Mouse (Mus musculus) liver, embryonic 15.5 days (tissue): ENCODE data around the gene Syngr1. TPM values are rescaled to one million over a fixed set of nuclear protein-coding genes. Genes with fewer than 3 reads are reported as not detected.

Source experiments
- ATAC-seq: fragments of 200-750 bp; cut with Nextera tagmentation; 2 replicates; pipeline ENCODE4 v1.8.0; 2017; ENCODE audit warnings: moderate number of reproducible peaks, mild to moderate bottlenecking, moderate library complexity; ENCODE audit not compliant: insufficient read depth
- H3K27ac ChIP-seq: fragments of 300-500 bp; sonication (generic); replicated peaks from 2 replicates; pipeline ENCODE4 v1.5.1; 2015; ENCODE audit warnings: mild to moderate bottlenecking, inconsistent platforms
- H3K27me3 ChIP-seq: fragments of 300-500 bp; sonication (generic); 2 replicates; pipeline ENCODE4 v1.6.1; 2015; ENCODE audit warnings: mild to moderate bottlenecking, inconsistent platforms
- H3K36me3 ChIP-seq: fragments of 300-500 bp; sonication (generic); replicated peaks from 2 replicates; pipeline ENCODE4 v1.6.1; 2015; ENCODE audit warnings: moderate library complexity, mild to moderate bottlenecking, inconsistent platforms
- H3K4me1 ChIP-seq: fragments of 300-500 bp; sonication (generic); replicated peaks from 2 replicates; pipeline ENCODE4 v1.6.1; 2015; ENCODE audit warnings: inconsistent platforms
- H3K4me2 ChIP-seq: fragments of 300-500 bp; sonication (generic); 2 replicates; pipeline ENCODE4 v1.6.1; 2015; ENCODE audit warnings: moderate library complexity, mild to moderate bottlenecking, inconsistent platforms
- H3K4me3 ChIP-seq: fragments of 300-500 bp; sonication (generic); replicated peaks from 2 replicates; pipeline ENCODE4 v1.5.1; 2015; ENCODE audit warnings: mild to moderate bottlenecking, inconsistent platforms
- H3K9ac ChIP-seq: fragments of 300-500 bp; sonication (generic); 2 replicates; pipeline ENCODE4 v1.6.1; 2015; ENCODE audit warnings: moderate library complexity, mild to moderate bottlenecking, inconsistent platforms
- H3K9me3 ChIP-seq: fragments of 300-500 bp; sonication (generic); replicated peaks from 2 replicates; pipeline ENCODE4 v1.6.1; 2016; ENCODE audit warnings: inconsistent platforms
- WGBS: fragments of 180-500 bp; shearing (Covaris S2); methylation state at CpG from one replicate; pipeline ENCODE4 v1.1.7; 2015; ENCODE audit warnings: mixed read lengths; ENCODE audit not compliant: insufficient replicate concordance; 5-methylcytosine and 5-hydroxymethylcytosine counted together
- polyA plus RNA-seq: library from polyadenylated mRNA; unstranded; fragments of >200 nt; fragmentation: Nextera tagmentation; extraction: Ambion mirVana; gene quantifications from 2 replicates; pipeline ENCODE4 v1.2.1, GENCODE M21; 2015

Syngr1 gene
- polyA plus RNA-seq, 1 experiment from 2014 or later = 12.7 TPM

DNA sequence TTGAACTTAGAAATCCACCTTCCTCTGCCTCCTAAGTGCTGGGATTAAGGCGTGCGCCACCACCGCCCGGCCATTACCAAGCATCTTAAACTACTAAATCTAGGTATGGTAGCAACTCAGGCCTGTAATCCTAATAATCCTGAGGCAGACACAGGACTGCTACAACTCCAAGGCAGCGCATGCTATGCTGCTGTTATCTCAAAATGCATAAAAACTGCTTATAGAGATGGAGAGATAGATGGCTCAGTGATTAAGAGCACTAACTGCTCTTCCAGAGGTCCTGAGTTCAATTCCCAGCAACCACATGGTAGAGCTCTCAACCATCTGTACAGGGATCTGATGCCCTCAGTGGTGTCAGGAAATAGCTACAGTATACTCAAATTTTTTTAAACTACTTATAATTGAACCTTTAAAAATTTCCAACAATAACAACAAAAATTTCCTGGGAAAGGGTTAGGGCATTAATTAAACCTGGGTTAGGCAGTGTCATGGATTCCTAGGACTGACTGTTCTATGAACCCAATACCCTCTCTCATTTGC, 11.9 kb upstream of the Syngr1 start:
- Histone ChIP-seq H3K9ac (no peak overlapping the region), H3K27ac (peak overlapping the region; percentile 96; the same call in 1 of the 2 replicates), H3K36me3 (peaks cover 62% of the 10 kb centered on the region), H3K4me2 (peak overlapping the region; percentile 87), H3K4me1 (peaks cover 76% of the 10 kb centered on the region), H3K4me3 (peak overlapping the region; percentile 83; the same call in 1 of the 2 replicates), H3K9me3 (no peaks in the 10 kb centered on the region), H3K27me3 (no peaks in the 10 kb centered on the region)
- ATAC-seq = no peak
- WGBS = 79% methylated on average over 5 of the region's 5 CpGs

DNA sequence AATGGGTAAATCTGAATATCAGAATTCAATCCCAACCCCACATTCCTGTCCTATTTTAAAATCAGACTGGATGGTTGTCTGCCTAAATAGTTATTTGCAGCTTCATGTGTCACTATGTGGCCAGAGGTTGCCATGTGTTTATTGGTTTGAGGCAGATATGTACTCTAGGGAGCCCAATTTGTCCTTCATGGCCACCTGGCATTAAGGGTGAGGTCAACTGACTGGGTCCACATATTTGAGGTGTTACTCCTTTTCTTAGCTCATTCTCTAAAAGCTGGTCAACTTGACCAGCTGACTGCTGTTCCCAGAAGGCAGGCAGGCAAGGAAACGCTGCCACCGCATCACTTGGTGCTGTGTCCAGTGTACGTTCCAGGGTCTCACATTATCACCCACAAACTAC, 11.2 kb upstream of the Syngr1 start:
- H3K4me1 ChIP-seq = peaks cover 73% of the 10 kb centered on the region
- WGBS = 59% methylated on average over 3 of the region's 3 CpGs
- H3K27ac ChIP-seq = 0 out of 2 replicates have a peak overlapping the region, but pooled peaks have one; percentile 96
- H3K4me3 ChIP-seq = peak overlapping the region; percentile 83
- ATAC-seq = no peak
- peaks cover 62% of the 10 kb centered on the region for H3K36me3 ChIP-seq
- no peaks in the 10 kb centered on the region for H3K27me3 ChIP-seq
- no peak overlapping the region for H3K9ac ChIP-seq
- no peaks in the 10 kb centered on the region for H3K9me3 ChIP-seq
- H3K4me2 ChIP-seq = peak overlapping the region; percentile 87

DNA sequence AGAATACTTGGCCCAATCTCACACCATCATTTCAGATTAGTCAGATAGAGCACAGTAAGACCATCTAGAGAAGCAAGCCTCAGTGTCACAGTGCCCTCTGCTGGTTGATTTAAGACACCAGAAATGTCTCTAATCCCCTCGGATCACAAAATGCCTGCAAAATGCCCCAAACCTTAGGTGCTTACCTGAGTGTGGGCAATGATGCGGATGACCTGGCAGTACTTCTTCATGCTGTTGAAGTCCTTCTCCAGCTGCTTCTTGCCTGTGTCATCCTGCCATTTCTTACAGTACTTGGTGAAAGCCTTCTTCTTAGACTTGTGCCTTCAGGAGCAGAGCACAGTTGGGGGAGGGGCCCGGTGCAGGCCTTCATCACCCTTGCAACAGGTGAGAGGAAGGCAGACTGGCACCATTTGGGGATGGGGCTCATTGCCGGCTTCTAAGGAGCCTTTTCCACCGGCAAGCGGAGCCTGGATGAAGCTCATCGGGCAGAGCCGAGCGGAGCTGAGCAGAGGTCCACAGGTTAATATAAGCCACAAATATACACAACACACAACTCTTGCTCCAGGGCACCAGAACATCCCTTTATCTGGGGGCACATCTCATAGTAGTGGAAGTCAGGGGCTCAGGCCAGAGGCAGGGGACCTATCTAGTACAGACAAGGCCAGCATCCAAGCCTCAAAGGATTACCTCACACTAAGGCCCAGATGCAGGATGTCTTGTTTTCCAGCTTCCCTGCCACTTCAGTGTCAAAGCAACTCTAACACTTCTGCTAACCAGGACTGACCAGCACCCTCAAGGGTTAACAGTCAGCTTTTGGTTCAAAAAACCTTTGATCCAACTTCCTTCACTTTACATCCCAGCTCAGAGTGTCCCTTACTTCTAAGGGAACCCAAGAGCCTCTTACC, 10.2 kb upstream of the Syngr1 start:
- Histone ChIP-seq H3K27me3 (no peaks in the 10 kb centered on the region), H3K9ac (peak overlapping the region; percentile 85), H3K4me1 (peaks cover 66% of the 10 kb centered on the region), H3K27ac (peak overlapping the region; percentile 96), H3K9me3 (no peaks in the 10 kb centered on the region), H3K4me2 (peak overlapping the region; percentile 87), H3K4me3 (peak overlapping the region; percentile 83), H3K36me3 (peaks cover 62% of the 10 kb centered on the region)
- WGBS = 31% methylated on average over 9 of the region's 9 CpGs
- ATAC-seq = no peak

DNA sequence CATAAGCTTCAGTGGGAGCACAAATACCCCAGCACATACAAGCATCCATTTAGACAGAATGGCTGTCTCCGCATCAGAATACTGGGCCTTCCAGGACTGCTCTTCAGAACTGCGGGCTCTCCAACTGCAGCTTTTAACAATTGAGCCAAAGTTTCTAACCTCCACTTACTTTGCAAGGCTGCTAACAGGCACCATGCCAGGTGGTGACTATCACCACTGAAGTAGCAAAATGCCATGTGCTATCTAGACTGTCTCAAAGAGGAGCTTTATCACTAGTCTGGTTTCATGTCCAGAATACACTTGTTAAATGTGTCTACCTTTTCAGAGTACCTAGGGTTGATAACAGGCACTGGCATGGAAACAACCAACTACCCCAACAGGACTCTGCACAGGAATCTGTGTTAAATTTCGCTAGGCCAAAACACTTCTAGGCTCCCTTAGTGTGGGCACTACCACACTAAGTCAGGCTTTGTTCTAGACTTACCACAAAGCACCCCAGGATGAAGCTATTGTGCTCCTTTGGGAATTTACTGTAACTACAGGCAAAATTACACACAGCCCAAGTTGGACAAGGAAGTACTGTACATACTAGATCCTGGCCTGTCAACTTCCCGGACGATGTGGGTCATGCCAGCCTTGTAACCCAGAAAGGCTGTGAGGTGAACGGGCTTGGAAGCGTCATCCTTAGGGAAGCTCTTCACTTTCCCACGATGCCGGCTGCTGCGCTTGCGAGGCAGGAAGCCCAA, 9.2 kb upstream of the Syngr1 start:
- Histone ChIP-seq H3K4me3 (peak overlapping the region; percentile 83), H3K27ac (peak overlapping the region; percentile 96), H3K9ac (peak overlapping the region; percentile 85), H3K4me1 (peaks cover 63% of the 10 kb centered on the region), H3K9me3 (no peaks in the 10 kb centered on the region), H3K27me3 (no peaks in the 10 kb centered on the region), H3K4me2 (peak overlapping the region; percentile 87), H3K36me3 (peaks cover 53% of the 10 kb centered on the region)
- WGBS = under 1% methylated on average over 11 of the region's 11 CpGs
- ATAC-seq = no peak

DNA sequence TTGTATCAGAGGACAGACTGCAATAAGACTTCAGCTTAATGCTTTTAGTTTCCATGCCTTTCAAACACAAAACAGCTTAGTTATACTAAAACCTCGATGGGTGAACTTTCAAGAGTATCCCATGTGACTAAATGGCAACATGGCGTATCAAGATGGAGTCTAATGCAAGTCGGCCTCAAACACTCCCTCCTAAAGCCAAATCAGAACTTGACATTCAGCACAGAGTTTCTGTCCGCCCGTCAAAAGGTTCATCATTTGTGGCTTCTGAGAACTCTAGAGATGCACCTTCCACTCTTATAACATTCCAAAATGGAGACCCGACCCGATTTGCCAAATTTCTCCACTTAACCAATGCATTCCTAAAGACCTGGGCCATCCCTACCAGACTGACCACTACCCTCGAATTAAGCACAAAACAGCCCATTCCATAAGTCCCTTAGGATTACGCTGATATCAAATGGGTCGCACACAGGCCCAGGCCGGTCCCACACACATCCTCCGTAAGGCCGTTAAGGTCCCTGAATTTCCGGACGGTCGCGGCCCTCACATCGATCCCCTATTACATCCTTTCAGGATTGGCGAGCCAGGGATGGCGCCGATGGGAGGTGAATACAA, 8.4 kb upstream of the Syngr1 start:
- H3K36me3 ChIP-seq = peaks cover 45% of the 10 kb centered on the region
- peak overlapping the region; percentile 83 for H3K4me3 ChIP-seq
- WGBS = 0% methylated on average over 21 of the region's 21 CpGs
- no peaks in the 10 kb centered on the region for H3K27me3 ChIP-seq
- peak overlapping the region; percentile 87 for H3K4me2 ChIP-seq
- no peaks in the 10 kb centered on the region for H3K9me3 ChIP-seq
- ATAC-seq = no peak
- peak overlapping the region; percentile 85 for H3K9ac ChIP-seq
- peaks cover 69% of the 10 kb centered on the region for H3K4me1 ChIP-seq
- H3K27ac ChIP-seq = peak overlapping the region; percentile 96

DNA sequence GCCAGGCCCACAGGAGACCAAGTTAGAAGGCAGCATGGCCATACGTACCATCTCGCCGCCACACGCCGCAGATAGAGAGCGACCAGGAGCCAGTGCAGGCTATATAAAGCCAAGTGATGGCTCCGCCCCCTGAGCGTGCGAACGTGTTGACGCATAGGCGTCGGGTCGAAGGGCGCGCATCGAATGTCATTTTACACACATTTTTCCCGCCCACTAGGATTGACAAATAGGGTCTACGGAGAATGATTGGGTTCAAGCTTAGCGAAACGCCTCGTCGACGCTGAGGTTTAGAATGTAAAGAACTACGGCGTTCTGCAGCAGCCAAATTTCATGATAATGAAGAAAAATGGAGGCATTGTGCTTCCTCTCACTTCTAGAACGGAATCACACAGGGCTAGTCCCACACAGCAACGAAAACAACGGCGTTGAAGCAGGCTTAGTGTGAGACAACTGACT, 7.8 kb upstream of the Syngr1 start:
- 0% methylated on average over 30 of the region's 30 CpGs for WGBS
- Histone ChIP-seq H3K9ac (peak overlapping the region; percentile 85), H3K4me1 (peaks cover 70% of the 10 kb centered on the region)

DNA sequence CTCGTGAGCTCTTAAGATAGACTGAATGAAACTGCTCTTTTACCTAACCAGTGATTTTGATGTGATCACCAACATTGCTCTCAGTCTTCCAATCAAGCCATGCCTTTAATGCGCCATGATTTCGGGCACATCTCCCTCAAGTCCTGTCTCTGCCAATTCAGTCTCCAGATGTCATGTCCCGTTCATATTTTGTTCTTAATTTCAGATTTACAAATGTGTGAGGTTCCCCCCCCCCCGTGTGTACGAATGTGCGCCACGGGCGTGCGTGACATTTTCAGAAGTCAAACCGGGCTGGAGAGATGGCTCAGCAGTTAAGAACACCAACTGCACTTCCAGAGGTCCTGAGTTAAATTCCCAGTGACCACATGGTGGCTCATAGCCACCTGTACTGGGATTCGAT, 7.4 kb upstream of the Syngr1 start:
- 2% methylated on average over 12 of the region's 12 CpGs for WGBS
- peak overlapping the region; percentile 87 for H3K4me2 ChIP-seq
- no peaks in the 10 kb centered on the region for H3K27me3 ChIP-seq
- peak overlapping the region; percentile 96 for H3K27ac ChIP-seq
- ATAC-seq = no peak
- H3K9ac ChIP-seq = peak overlapping the region; percentile 44
- H3K4me3 ChIP-seq = peak overlapping the region; percentile 83
- H3K4me1 ChIP-seq = peaks cover 70% of the 10 kb centered on the region
- no peaks in the 10 kb centered on the region for H3K9me3 ChIP-seq
- H3K36me3 ChIP-seq = peaks cover 35% of the 10 kb centered on the region

More for the DNA sequence above, 7.8 kb upstream of the Syngr1 start:
- H3K27ac ChIP-seq = peak overlapping the region; percentile 96
- peak overlapping the region; percentile 83 for H3K4me3 ChIP-seq
- H3K4me2 ChIP-seq = peak overlapping the region; percentile 87
- H3K27me3 ChIP-seq = no peaks in the 10 kb centered on the region
- peak; percentile 83 for ATAC-seq
- peaks cover 40% of the 10 kb centered on the region for H3K36me3 ChIP-seq
- H3K9me3 ChIP-seq = no peaks in the 10 kb centered on the region

DNA sequence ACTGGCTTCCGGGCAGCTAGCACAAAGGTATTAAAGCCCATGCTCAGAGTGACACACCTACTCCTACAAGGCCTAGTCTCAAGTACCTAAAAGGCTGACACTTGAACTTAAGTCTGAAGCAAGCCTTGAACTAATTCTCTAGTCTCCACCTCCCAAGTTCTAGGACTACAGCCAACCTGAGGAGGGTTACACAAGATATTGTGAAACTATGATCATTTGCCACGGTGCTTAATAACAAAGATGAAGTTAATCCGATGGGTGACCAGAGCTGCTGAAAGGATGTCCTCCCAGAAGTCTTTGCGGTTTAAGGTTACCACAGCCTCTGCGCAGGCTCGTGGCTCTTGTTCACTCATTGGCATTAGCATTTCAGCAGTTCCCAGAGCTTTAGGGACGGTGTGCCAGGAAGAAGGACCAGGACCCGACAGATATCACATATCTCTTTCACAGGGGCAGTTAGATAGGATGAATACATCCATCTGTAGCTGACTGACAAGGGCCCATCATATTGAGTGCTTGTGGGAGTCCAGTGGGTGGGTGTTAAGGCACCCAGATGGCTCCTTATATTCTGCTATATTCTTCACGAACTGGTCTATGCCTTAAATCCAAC, 3.6 kb upstream of the Syngr1 start:
- Histone ChIP-seq H3K4me1 (peaks cover 73% of the 10 kb centered on the region), H3K4me2 (peak overlapping the region; percentile 46), H3K9me3 (no peaks in the 10 kb centered on the region), H3K27ac (peak overlapping the region; percentile 90), H3K9ac (peak overlapping the region; percentile 42), H3K4me3 (no peak overlapping the region), H3K27me3 (peaks cover 14% of the 10 kb centered on the region), H3K36me3 (no peaks in the 10 kb centered on the region; the same call in 1 of the 2 replicates)
- 46% methylated on average over 9 of the region's 9 CpGs for WGBS
- peak; percentile 76 for ATAC-seq

DNA sequence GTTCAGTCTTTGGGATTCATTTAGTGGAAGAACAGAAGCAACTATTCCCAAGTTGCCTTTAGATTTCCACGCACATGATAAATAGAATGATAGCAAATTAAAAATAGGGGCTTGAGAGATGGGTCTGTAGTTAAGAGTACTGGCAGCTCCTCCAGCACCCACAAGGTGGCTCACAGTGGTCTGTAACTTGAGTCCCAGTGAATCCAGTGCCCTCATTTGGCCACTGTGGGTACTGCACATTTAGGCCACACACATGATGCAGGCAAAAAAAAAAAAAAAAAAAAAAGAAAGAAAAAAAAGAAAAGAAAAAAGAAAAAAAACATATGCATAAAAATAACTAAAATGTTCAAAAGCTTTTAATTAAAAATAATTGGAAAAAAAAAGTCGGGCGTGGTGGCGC, 2.5 kb upstream of the Syngr1 start:
- peak overlapping the region; percentile 90 for H3K27ac ChIP-seq
- no peaks in the 10 kb centered on the region for H3K9me3 ChIP-seq
- H3K36me3 ChIP-seq = no peaks in the 10 kb centered on the region
- no peak overlapping the region for H3K4me3 ChIP-seq
- 30% methylated on average over 4 of the region's 4 CpGs for WGBS
- H3K9ac ChIP-seq = peak overlapping the region; percentile 28; the same call in 1 of the 2 replicates
- H3K4me1 ChIP-seq = peaks cover 76% of the 10 kb centered on the region
- peaks cover 18% of the 10 kb centered on the region for H3K27me3 ChIP-seq
- peak overlapping the region; percentile 6; the same call in 1 of the 2 replicates for H3K4me2 ChIP-seq
- ATAC-seq = no peak

DNA sequence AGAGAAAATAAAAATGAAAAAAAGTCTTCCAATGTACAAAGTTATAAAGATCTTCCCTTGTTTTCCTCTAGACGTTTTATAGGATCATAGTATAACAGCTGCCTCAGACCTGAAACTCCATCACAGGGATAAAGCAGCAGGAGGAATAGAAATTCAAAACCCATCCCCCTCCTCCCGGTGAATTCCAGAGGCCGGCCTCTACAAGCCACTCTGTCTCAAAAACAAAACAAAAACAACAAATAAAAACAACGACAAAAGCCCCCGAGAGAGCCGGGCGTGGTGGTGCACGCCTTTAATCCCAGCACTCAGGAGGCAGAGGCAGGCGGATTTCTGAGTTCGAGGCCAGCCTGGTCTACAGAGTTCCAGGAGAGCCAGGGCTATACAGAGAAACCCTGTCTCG, 979 bp upstream of the Syngr1 start:
- H3K4me3 ChIP-seq = peak overlapping the region; percentile 77; the same call in 1 of the 2 replicates
- WGBS = 63% methylated on average over 11 of the region's 11 CpGs

More for the DNA sequence above, 979 bp upstream of the Syngr1 start:
- Histone ChIP-seq H3K4me1 (peaks cover 77% of the 10 kb centered on the region), H3K9me3 (no peaks in the 10 kb centered on the region), H3K27me3 (peaks cover 18% of the 10 kb centered on the region), H3K9ac (no peak overlapping the region), H3K36me3 (no peaks in the 10 kb centered on the region), H3K4me2 (peak overlapping the region; percentile 99), H3K27ac (peak overlapping the region; percentile 71)
- ATAC-seq = no peak
